Mouse (Mus musculus) liver, embryonic 12.5 days (tissue): ENCODE results near the gene A4gnt. TPM values are rescaled to one million over a fixed set of nuclear protein-coding genes. Genes with fewer than 3 reads are reported as not detected.

Experiments
- ATAC-seq: fragments of 200-750 bp; cut with Nextera tagmentation; 2 replicates; pipeline ENCODE4 v1.8.0; 2017; ENCODE audit warnings: moderate number of reproducible peaks, mild to moderate bottlenecking, moderate library complexity
- H3K27ac ChIP-seq: fragments of 300-500 bp; sonication (generic); 2 replicates; pipeline ENCODE4 v1.5.1; 2016; ENCODE audit warnings: mild to moderate bottlenecking
- H3K27me3 ChIP-seq: fragments of 300-500 bp; sonication (generic); replicated peaks from 2 replicates; pipeline ENCODE4 v1.6.1; 2016; ENCODE audit warnings: mild to moderate bottlenecking, moderate library complexity
- H3K36me3 ChIP-seq: fragments of 300-500 bp; sonication (generic); 2 replicates; pipeline ENCODE4 v1.6.1; 2016; ENCODE audit warnings: mild to moderate bottlenecking, moderate library complexity
- H3K4me1 ChIP-seq: fragments of 300-500 bp; sonication (generic); 2 replicates; pipeline ENCODE4 v1.6.1; 2016
- H3K4me2 ChIP-seq: fragments of 300-500 bp; sonication (generic); 2 replicates; pipeline ENCODE4 v1.6.1; 2016; ENCODE audit warnings: mild to moderate bottlenecking, moderate library complexity
- H3K4me3 ChIP-seq: fragments of 300-500 bp; sonication (generic); 2 replicates; pipeline ENCODE4 v1.5.1; 2016; ENCODE audit warnings: mild to moderate bottlenecking, moderate library complexity
- H3K9ac ChIP-seq: fragments of 300-500 bp; sonication (generic); 2 replicates; pipeline ENCODE4 v1.6.1; 2016; ENCODE audit warnings: mild to moderate bottlenecking, moderate library complexity
- H3K9me3 ChIP-seq: fragments of 300-500 bp; sonication (generic); replicated peaks from 2 replicates; pipeline ENCODE4 v1.6.1; 2016; ENCODE audit warnings: mild to moderate bottlenecking, moderate library complexity
- WGBS: fragments of 180-500 bp; shearing (Covaris S2); methylation state at CpG from one replicate; pipeline ENCODE4 v1.1.7; 2016; ENCODE audit not compliant: insufficient replicate concordance; 5-methylcytosine and 5-hydroxymethylcytosine counted together
- polyA plus RNA-seq: library from polyadenylated mRNA; unstranded; fragments of >200 nt; fragmentation: Nextera tagmentation; extraction: Ambion mirVana; gene quantifications from 2 replicates; pipeline ENCODE4 v1.2.1, GENCODE M21; 2016

Gene A4gnt
- polyA plus RNA-seq, 1 experiment from 2014 or later: not detected

GRCm38 (mm10) chr9:99637227-99637626, 24.9 kb downstream of the A4gnt start:
- WGBS: 88% methylated on average over 17 of the region's 17 CpGs

GRCm38 (mm10) chr9:99637736-99638135, 25.4 kb downstream of the A4gnt start:
- no peaks in the 10 kb centered on the region for H3K9me3 ChIP-seq
- H3K4me2 ChIP-seq: no peak overlapping the region
- ATAC-seq: no peak
- H3K4me1 ChIP-seq: no peaks in the 10 kb centered on the region
- no peak overlapping the region for H3K9ac ChIP-seq
- H3K4me3 ChIP-seq: no peak overlapping the region
- 79% methylated on average over 13 of the region's 13 CpGs for WGBS
- H3K36me3 ChIP-seq: peaks cover 8% of the 10 kb centered on the region
- H3K27ac ChIP-seq: no peak overlapping the region
- no peaks in the 10 kb centered on the region for H3K27me3 ChIP-seq

More at GRCm38 (mm10) chr9:99637227-99637626, 24.9 kb downstream of the A4gnt start:
- Histone ChIP-seq H3K4me2 (no peak overlapping the region), H3K27ac (no peak overlapping the region), H3K27me3 (no peaks in the 10 kb centered on the region), H3K36me3 (peaks cover 8% of the 10 kb centered on the region), H3K4me1 (no peaks in the 10 kb centered on the region), H3K9me3 (no peaks in the 10 kb centered on the region), H3K4me3 (no peak overlapping the region), H3K9ac (no peak overlapping the region)
- 0 out of 2 replicates have a peak, but pooled peaks have one; percentile 13 for ATAC-seq

GRCm38 (mm10) chr9:99639957-99640356, 27.7 kb downstream of the A4gnt start:
- no peak overlapping the region for H3K4me3 ChIP-seq
- no peak for ATAC-seq
- no peaks in the 10 kb centered on the region for H3K27me3 ChIP-seq
- no peaks in the 10 kb centered on the region for H3K4me1 ChIP-seq
- H3K9ac ChIP-seq: no peak overlapping the region
- no peak overlapping the region for H3K4me2 ChIP-seq
- peaks cover 8% of the 10 kb centered on the region for H3K36me3 ChIP-seq
- H3K27ac ChIP-seq: no peak overlapping the region
- no peaks in the 10 kb centered on the region for H3K9me3 ChIP-seq
- 70% methylated on average over 5 of the region's 5 CpGs for WGBS

- Histone ChIP-seq H3K27ac (no peak overlapping the region), H3K4me1 (no peaks in the 10 kb centered on the region), H3K36me3 (peaks cover 12% of the 10 kb centered on the region; the same call in 1 of the 2 replicates), H3K4me3 (no peak overlapping the region), H3K27me3 (no peaks in the 10 kb centered on the region), H3K9me3 (no peaks in the 10 kb centered on the region), H3K4me2 (no peak overlapping the region), H3K9ac (no peak overlapping the region)
- whole genome bisulfite sequencing: 76% methylated on average over 6 of the region's 6 CpGs
- no peak for ATAC-seq
Measured at GRCm38 (mm10) chr9:99645416-99645815, 33.1 kb downstream of the A4gnt start.

GRCm38 (mm10) chr9:99646102-99646501, 33.8 kb downstream of the A4gnt start:
- no peak overlapping the region for H3K9ac ChIP-seq
- no peak overlapping the region for H3K4me3 ChIP-seq
- no peaks in the 10 kb centered on the region for H3K27me3 ChIP-seq
- 83% methylated on average over 6 of the region's 6 CpGs for WGBS
- no peak for ATAC-seq
- peaks cover 19% of the 10 kb centered on the region; the same call in 1 of the 2 replicates for H3K36me3 ChIP-seq
- no peaks in the 10 kb centered on the region for H3K9me3 ChIP-seq
- H3K27ac ChIP-seq: no peak overlapping the region
- no peak overlapping the region for H3K4me2 ChIP-seq
- H3K4me1 ChIP-seq: no peaks in the 10 kb centered on the region

GRCm38 (mm10) chr9:99660756-99661155, 48.5 kb downstream of the A4gnt start:
- Histone ChIP-seq H3K9me3 (no peaks in the 10 kb centered on the region), H3K4me1 (peaks cover 4% of the 10 kb centered on the region; the same call in 1 of the 2 replicates), H3K36me3 (no peaks in the 10 kb centered on the region), H3K27me3 (no peaks in the 10 kb centered on the region), H3K4me3 (no peak overlapping the region), H3K4me2 (no peak overlapping the region), H3K27ac (no peak overlapping the region), H3K9ac (no peak overlapping the region)
- WGBS: 72% methylated on average over 10 of the region's 10 CpGs
- ATAC-seq: no peak

GRCm38 (mm10) chr9:99661606-99662166, 49.4 kb downstream of the A4gnt start:
- Histone ChIP-seq H3K27me3 (no peaks in the 10 kb centered on the region), H3K27ac (no peak overlapping the region), H3K36me3 (no peaks in the 10 kb centered on the region), H3K4me2 (no peak overlapping the region), H3K9me3 (no peaks in the 10 kb centered on the region), H3K4me1 (peaks cover 4% of the 10 kb centered on the region; the same call in 1 of the 2 replicates), H3K9ac (no peak overlapping the region), H3K4me3 (no peak overlapping the region)
- ATAC-seq: no peak
- 72% methylated on average over 16 of the region's 16 CpGs for WGBS

- Histone ChIP-seq H3K36me3 (0 out of 2 replicates have a peak, but pooled peaks cover 3% of the 10 kb centered on the region), H3K4me3 (no peak overlapping the region), H3K9me3 (no peaks in the 10 kb centered on the region), H3K4me1 (peaks cover 4% of the 10 kb centered on the region; the same call in 1 of the 2 replicates), H3K27ac (no peak overlapping the region), H3K27me3 (no peaks in the 10 kb centered on the region), H3K4me2 (no peak overlapping the region), H3K9ac (no peak overlapping the region)
- 20% methylated on average over 7 of the region's 7 CpGs for WGBS
- no peak; the same call in 1 of the 2 replicates for ATAC-seq
Measured at GRCm38 (mm10) chr9:99662406-99662805, 50.1 kb downstream of the A4gnt start.

- H3K4me2 ChIP-seq: no peak overlapping the region
- no peaks in the 10 kb centered on the region for H3K27me3 ChIP-seq
- no peak overlapping the region for H3K27ac ChIP-seq
- peaks cover 4% of the 10 kb centered on the region; the same call in 1 of the 2 replicates for H3K4me1 ChIP-seq
- no peak overlapping the region for H3K4me3 ChIP-seq
- WGBS: 74% methylated on average over 10 of the region's 10 CpGs
- no peak overlapping the region for H3K9ac ChIP-seq
- 0 out of 2 replicates have a peak, but pooled peaks cover 5% of the 10 kb centered on the region for H3K36me3 ChIP-seq
- H3K9me3 ChIP-seq: no peaks in the 10 kb centered on the region
- no peak; the same call in 1 of the 2 replicates for ATAC-seq
Measured at GRCm38 (mm10) chr9:99662887-99663286, 50.6 kb downstream of the A4gnt start.

- no peaks in the 10 kb centered on the region for H3K27me3 ChIP-seq
- H3K4me1 ChIP-seq: peaks cover 4% of the 10 kb centered on the region; the same call in 1 of the 2 replicates
- H3K36me3 ChIP-seq: peaks cover 19% of the 10 kb centered on the region
- H3K4me3 ChIP-seq: no peak overlapping the region
- no peak overlapping the region for H3K4me2 ChIP-seq
- H3K27ac ChIP-seq: no peak overlapping the region
- no peak for ATAC-seq
- H3K9ac ChIP-seq: no peak overlapping the region
- H3K9me3 ChIP-seq: no peaks in the 10 kb centered on the region
- 80% methylated on average over 8 of the region's 8 CpGs for WGBS
Measured at GRCm38 (mm10) chr9:99667596-99667995, 55.3 kb downstream of the A4gnt start.

GRCm38 (mm10) chr9:99671603-99672002, 59.3 kb downstream of the A4gnt start:
- no peak overlapping the region for H3K27ac ChIP-seq
- H3K4me1 ChIP-seq: no peaks in the 10 kb centered on the region
- H3K9ac ChIP-seq: no peak overlapping the region
- 21% methylated on average over 2 of the region's 2 CpGs for WGBS
- H3K36me3 ChIP-seq: peaks cover 19% of the 10 kb centered on the region
- H3K27me3 ChIP-seq: no peaks in the 10 kb centered on the region
- H3K4me2 ChIP-seq: no peak overlapping the region
- H3K4me3 ChIP-seq: no peak overlapping the region
- H3K9me3 ChIP-seq: no peaks in the 10 kb centered on the region
- no peak for ATAC-seq
